Mouse (Mus musculus) myocyte (in vitro differentiated cells): ENCODE measurements at regions not wholly inside any gene's neighbourhood (a gene's known extent, or its start where the extent isn't known, plus 50 kb on each side); places are given as distances from the start of the nearest gene placed in this dataset.

ENCODE experiments used
- H3K27me3 ChIP-seq: one replicate; pipeline ENCODE4 v1.6.1; 2011; ENCODE audit not compliant: control insufficient read depth, insufficient read depth, insufficient read length
- H3K36me3 ChIP-seq: one replicate; pipeline ENCODE4 v1.6.1; 2011; ENCODE audit not compliant: control insufficient read depth, insufficient read depth
- H3K4me2 ChIP-seq: one replicate; pipeline ENCODE4 v1.6.1; 2011; ENCODE audit warnings: low read depth, control low read depth
- H3K4me3 ChIP-seq: one replicate; pipeline ENCODE4 v1.5.1; 2011; ENCODE audit warnings: mild to moderate bottlenecking, control low read depth, moderate library complexity
- H3K79me2 ChIP-seq: one replicate; pipeline ENCODE4 v1.6.1; 2011; ENCODE audit not compliant: control insufficient read depth, insufficient read depth
- H3ac ChIP-seq: one replicate; pipeline ENCODE4 v1.6.1; 2011; ENCODE audit not compliant: control insufficient read depth, insufficient read length
- CEBPB ChIP-seq: IDR thresholded peaks from 2 replicates; pipeline ENCODE4 v1.6.1; 2011; ENCODE audit warnings: mild to moderate bottlenecking, moderate library complexity; ENCODE audit not compliant: poor library complexity, insufficient read depth, severe bottlenecking
- E2F4 ChIP-seq: IDR thresholded peaks from one replicate; pipeline ENCODE4 v1.6.1; 2011; ENCODE audit warnings: mild to moderate bottlenecking, control low read depth, moderate library complexity; ENCODE audit not compliant: insufficient read depth
- MAX ChIP-seq: IDR thresholded peaks from one replicate; pipeline ENCODE4 v1.6.1; 2011; ENCODE audit warnings: low read depth, mild to moderate bottlenecking, control low read depth
- MYOD1 ChIP-seq, 3 experiments: IDR thresholded peaks; one replicate each; pipeline ENCODE4 v1.6.1; 2011; ENCODE audit warnings: control low read depth in 2 of 3, low read depth in 2 of 3, mild to moderate bottlenecking in 2 of 3, moderate library complexity in 1 of 3; ENCODE audit not compliant: insufficient read length in 2 of 3, control insufficient read depth in 1 of 3
- MYOG ChIP-seq, 3 experiments: IDR thresholded peaks; one replicate each; pipeline ENCODE4 v1.6.1; 2011; ENCODE audit warnings: control low read depth in 2 of 3, low read depth in 2 of 3, mild to moderate bottlenecking in 2 of 3; ENCODE audit not compliant: insufficient read length in 2 of 3, control insufficient read depth in 1 of 3, insufficient read depth in 1 of 3
- POLR2A ChIP-seq: IDR thresholded peaks from one replicate; pipeline ENCODE4 v1.6.1; 2011; ENCODE audit warnings: low read depth, mild to moderate bottlenecking, control low read depth, moderate library complexity; ENCODE audit not compliant: insufficient read length
- POLR2AphosphoS2 ChIP-seq: IDR thresholded peaks from one replicate; pipeline ENCODE4 v1.6.1; 2011; ENCODE audit warnings: low read depth, control low read depth; ENCODE audit not compliant: insufficient read length
- REST ChIP-seq: IDR thresholded peaks from one replicate; pipeline ENCODE4 v1.6.1; 2011; ENCODE audit warnings: mild to moderate bottlenecking, control low read depth, moderate library complexity; ENCODE audit not compliant: insufficient read depth, insufficient read length
- SRF ChIP-seq: IDR thresholded peaks from one replicate; pipeline ENCODE4 v1.6.1; 2011; ENCODE audit warnings: low read depth; ENCODE audit not compliant: control insufficient read depth, insufficient read length
- TCF12 ChIP-seq: IDR thresholded peaks from one replicate; pipeline ENCODE4 v1.6.1; 2011; ENCODE audit warnings: mild to moderate bottlenecking, control low read depth; ENCODE audit not compliant: poor library complexity, insufficient read depth, severe bottlenecking
- TCF3 ChIP-seq: IDR thresholded peaks from one replicate; pipeline ENCODE4 v1.6.1; 2011; ENCODE audit warnings: low read depth, control low read depth; ENCODE audit not compliant: insufficient read length
- USF1 ChIP-seq: IDR thresholded peaks from one replicate; pipeline ENCODE4 v1.6.1; 2011; ENCODE audit warnings: low read depth, mild to moderate bottlenecking, control low read depth, moderate library complexity

- Histone ChIP-seq H3K79me2 (no peaks in the 10 kb centered on the region), H3ac (no peak overlapping the region), H3K36me3 (no peaks in the 10 kb centered on the region), H3K27me3 (no peaks in the 10 kb centered on the region), H3K4me2 (no peak overlapping the region), H3K4me3 (no peak overlapping the region)
- TF ChIP-seq CEBPB, result no peak
- no peak for TF ChIP-seq TCF12
- TF ChIP-seq MYOG (IDR thresholded peaks at IDR 0.05; ENCODE audit: control insufficient read depth in 1 of 3, insufficient read depth in 1 of 3, insufficient read length in 2 of 3, low read depth in 2 of 3), result no peak
- TF ChIP-seq USF1, result no peak
- no peak for TF ChIP-seq E2F4
- no peak for TF ChIP-seq MAX
- no peak for TF ChIP-seq TCF3
- TF ChIP-seq POLR2AphosphoS2, result no peak
- no peak for TF ChIP-seq REST
- no peak for TF ChIP-seq MYOD1 (IDR thresholded peaks at IDR 0.05; ENCODE audit: control insufficient read depth in 1 of 3, insufficient read length in 2 of 3, low read depth in 2 of 3)
- TF ChIP-seq POLR2A, result no peak
- TF ChIP-seq SRF, result no peak
These were observed 389.3 kb upstream of the Cited2 start for GRCm38 (mm10) chr10:17333676-17334075.

- Histone ChIP-seq H3ac (no peak overlapping the region), H3K79me2 (no peaks in the 10 kb centered on the region), H3K36me3 (no peaks in the 10 kb centered on the region)
These were observed 385.8 kb upstream of the Cited2 start for GRCm38 (mm10) chr10:17337217-17337616.

GRCm38 (mm10) chr10:17343829-17344228 lies 379.2 kb upstream of the Cited2 start:
- Histone ChIP-seq H3K4me3 (no peak overlapping the region), H3K27me3 (no peaks in the 10 kb centered on the region), H3K79me2 (no peaks in the 10 kb centered on the region), H3ac (no peak overlapping the region), H3K4me2 (no peak overlapping the region), H3K36me3 (no peaks in the 10 kb centered on the region)
- TF ChIP-seq E2F4, result no peak
- no peak for TF ChIP-seq TCF3
- no peak for TF ChIP-seq SRF
- TF ChIP-seq POLR2AphosphoS2, result no peak
- no peak for TF ChIP-seq MYOG (IDR thresholded peaks at IDR 0.05; ENCODE audit: control insufficient read depth in 1 of 3, insufficient read depth in 1 of 3, insufficient read length in 2 of 3, low read depth in 2 of 3)
- TF ChIP-seq POLR2A, result no peak
- no peak for TF ChIP-seq USF1
- no peak for TF ChIP-seq REST
- TF ChIP-seq TCF12, result no peak
- TF ChIP-seq CEBPB, result no peak
- TF ChIP-seq MYOD1 (IDR thresholded peaks at IDR 0.05; ENCODE audit: control insufficient read depth in 1 of 3, insufficient read length in 2 of 3, low read depth in 2 of 3), result no peak
- TF ChIP-seq MAX, result no peak

More at GRCm38 (mm10) chr10:17337217-17337616, 385.8 kb upstream of the Cited2 start:
- Histone ChIP-seq H3K4me3 (no peak overlapping the region), H3K4me2 (no peak overlapping the region), H3K27me3 (no peaks in the 10 kb centered on the region)
- TF ChIP-seq MYOG (IDR thresholded peaks at IDR 0.05; ENCODE audit: control insufficient read depth in 1 of 3, insufficient read depth in 1 of 3, insufficient read length in 2 of 3, low read depth in 2 of 3), result no peak
- no peak for TF ChIP-seq E2F4
- no peak for TF ChIP-seq POLR2A
- TF ChIP-seq POLR2AphosphoS2, result no peak
- TF ChIP-seq TCF3, result no peak
- no peak for TF ChIP-seq TCF12
- TF ChIP-seq SRF, result no peak
- no peak for TF ChIP-seq MYOD1 (IDR thresholded peaks at IDR 0.05; ENCODE audit: control insufficient read depth in 1 of 3, insufficient read length in 2 of 3, low read depth in 2 of 3)
- no peak for TF ChIP-seq CEBPB
- no peak for TF ChIP-seq REST
- TF ChIP-seq MAX, result no peak

- Histone ChIP-seq H3ac (no peak overlapping the region), H3K4me2 (no peak overlapping the region), H3K79me2 (no peaks in the 10 kb centered on the region), H3K4me3 (no peak overlapping the region), H3K36me3 (no peaks in the 10 kb centered on the region), H3K27me3 (no peaks in the 10 kb centered on the region)
- TF ChIP-seq REST, result no peak
- TF ChIP-seq MYOD1 (IDR thresholded peaks at IDR 0.05; ENCODE audit: control insufficient read depth in 1 of 3, insufficient read length in 2 of 3, low read depth in 2 of 3), result no peak
- TF ChIP-seq SRF, result no peak
- no peak for TF ChIP-seq POLR2A
- TF ChIP-seq POLR2AphosphoS2, result no peak
- TF ChIP-seq MAX, result no peak
- TF ChIP-seq USF1, result no peak
- no peak for TF ChIP-seq CEBPB
- no peak for TF ChIP-seq MYOG (IDR thresholded peaks at IDR 0.05; ENCODE audit: control insufficient read depth in 1 of 3, insufficient read depth in 1 of 3, insufficient read length in 2 of 3, low read depth in 2 of 3)
- TF ChIP-seq TCF3, result no peak
- TF ChIP-seq TCF12, result no peak
- TF ChIP-seq E2F4, result no peak
These were observed 370.6 kb upstream of the Cited2 start for GRCm38 (mm10) chr10:17352202-17352994.
